Mouse (Mus musculus) olfactory bulb, adult 2 months (tissue): Measurements from ENCODE around the gene N4bp3. TPM values are rescaled to one million over a fixed set of nuclear protein-coding genes. Genes with fewer than 3 reads are reported as not detected.
"Not testable (repeated sequence)": the region's sequence is repeated elsewhere in the genome, so short reads cannot be mapped to it uniquely, and the experiment has no call there.

ENCODE experiments used
- H3K27ac ChIP-seq: fragments of 200-500 bp; 2 replicates; pipeline ENCODE4 v1.5.1; 2012; ENCODE audit warnings: low read depth, low read length; ENCODE audit not compliant: insufficient read depth
- H3K4me1 ChIP-seq: fragments of 200-500 bp; 2 replicates; pipeline ENCODE4 v1.6.1; 2012; ENCODE audit warnings: low read length; ENCODE audit not compliant: control insufficient read depth, insufficient read depth
- H3K4me3 ChIP-seq: fragments of 200-500 bp; 2 replicates; pipeline ENCODE4 v1.5.1; 2012; ENCODE audit warnings: mild to moderate bottlenecking, low read depth, low read length, moderate library complexity; ENCODE audit not compliant: insufficient read depth
- CTCF ChIP-seq: fragments of 200-500 bp; IDR thresholded peaks from 2 replicates; pipeline ENCODE4 v1.5.1; 2012; ENCODE audit warnings: low read depth, mild to moderate bottlenecking, low read length, moderate library complexity; ENCODE audit not compliant: insufficient read depth
- POLR2A ChIP-seq: fragments of 200-500 bp; IDR thresholded peaks from 2 replicates; pipeline ENCODE4 v1.6.1; 2012; ENCODE audit warnings: mild to moderate bottlenecking, low read depth, low read length, moderate library complexity; ENCODE audit not compliant: insufficient read depth
- WGBS: fragments of 180-500 bp; shearing (Covaris S2); methylation state at CpG from one replicate; pipeline ENCODE4 v1.1.7; 2018; 5-methylcytosine and 5-hydroxymethylcytosine counted together
- polyA plus RNA-seq: library from polyadenylated mRNA; stranded (reverse); fragments of >200 nt; gene quantifications from 2 replicates; pipeline ENCODE4 v1.2.4, GENCODE M21; 2012; ENCODE audit warnings: low replicate concordance; ENCODE audit not compliant: missing spikeins, insufficient read depth, insufficient read length

Gene N4bp3
- not detected in 2 replicates for polyA plus RNA-seq

DNA sequence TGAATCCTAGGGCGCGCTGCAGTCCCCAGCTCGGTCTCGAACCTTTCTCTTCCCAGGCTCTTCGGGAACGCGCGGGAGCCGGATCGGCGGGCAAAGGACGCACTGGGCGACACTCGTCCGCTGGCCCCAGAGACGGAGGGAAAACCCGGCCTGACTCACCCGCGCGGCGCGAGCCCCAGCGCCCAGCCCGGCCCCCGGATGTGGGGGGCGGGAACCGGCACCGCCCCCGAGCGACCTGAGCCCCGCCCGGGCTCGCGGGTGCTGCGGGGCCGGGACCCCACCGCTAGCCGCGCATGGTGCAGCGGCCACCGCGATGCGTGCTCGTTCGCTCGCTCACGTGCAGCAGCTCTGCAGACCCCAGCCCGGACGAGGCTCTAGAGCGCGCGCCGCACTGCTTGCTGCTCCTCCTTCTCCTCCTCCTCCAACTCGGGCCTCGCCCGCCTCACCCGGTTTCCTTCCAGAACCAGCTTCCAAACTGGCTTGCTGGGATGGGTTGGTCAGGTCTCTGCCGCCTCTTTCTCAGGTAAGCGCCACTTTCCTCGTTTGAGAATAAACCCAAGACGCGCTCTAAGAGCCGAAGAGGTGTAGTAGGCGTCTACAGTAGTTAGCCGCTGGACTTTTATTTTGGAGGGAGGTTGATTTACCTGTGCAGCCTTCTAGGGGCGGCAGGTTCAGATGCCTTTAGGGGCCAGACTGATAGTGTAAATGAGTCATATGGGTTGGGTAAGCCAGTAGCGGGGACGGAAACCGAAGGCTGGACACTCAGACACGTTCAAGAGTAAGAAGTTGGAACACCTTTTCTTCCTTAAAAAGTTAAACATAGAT, at the start of gene N4bp3, which contains the start of gene D930048N14Rik:
TSS of gene N4bp3 (minus strand) at position 152 of the 825 bp plus-strand sequence.
TSS of gene D930048N14Rik (plus strand) at position 264 of the 825 bp plus-strand sequence.
- TF ChIP-seq CTCF = no peak
- no peak for TF ChIP-seq POLR2A
- no peak within 1 kb of the TSS for H3K27ac ChIP-seq
- H3K4me3 ChIP-seq = peak within 1 kb of the TSS; percentile 51
- WGBS = 2% methylated on average over 70 of the region's 70 CpGs
- peaks cover 33% of the 10 kb centered on the region for H3K4me1 ChIP-seq

DNA sequence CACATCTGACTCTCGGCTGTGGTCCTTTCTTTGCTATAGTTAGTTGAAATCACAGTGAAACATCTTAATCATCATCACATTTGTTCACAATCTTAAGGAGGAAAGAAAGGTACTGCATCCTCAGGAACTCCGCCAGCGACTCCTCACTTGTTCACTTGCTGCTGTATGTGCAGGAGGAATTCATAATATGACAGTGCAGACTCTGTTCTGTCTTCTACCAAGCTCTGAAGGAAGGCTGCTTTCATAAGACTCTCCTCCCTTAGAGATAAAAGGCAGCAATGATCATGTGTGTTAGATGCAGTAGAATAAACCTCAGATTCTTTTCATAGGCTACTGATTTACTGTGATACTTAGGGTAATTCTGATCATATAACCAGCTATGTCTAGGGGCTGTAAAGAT, 44.3 kb upstream of the N4bp3 start:
- 82% methylated on average over 3 of the region's 3 CpGs for WGBS
- H3K4me1 ChIP-seq = no peaks in the 10 kb centered on the region
- TF ChIP-seq POLR2A (no peak), CTCF (no peak)
- H3K4me3 ChIP-seq = no peak overlapping the region
- no peak overlapping the region for H3K27ac ChIP-seq

DNA sequence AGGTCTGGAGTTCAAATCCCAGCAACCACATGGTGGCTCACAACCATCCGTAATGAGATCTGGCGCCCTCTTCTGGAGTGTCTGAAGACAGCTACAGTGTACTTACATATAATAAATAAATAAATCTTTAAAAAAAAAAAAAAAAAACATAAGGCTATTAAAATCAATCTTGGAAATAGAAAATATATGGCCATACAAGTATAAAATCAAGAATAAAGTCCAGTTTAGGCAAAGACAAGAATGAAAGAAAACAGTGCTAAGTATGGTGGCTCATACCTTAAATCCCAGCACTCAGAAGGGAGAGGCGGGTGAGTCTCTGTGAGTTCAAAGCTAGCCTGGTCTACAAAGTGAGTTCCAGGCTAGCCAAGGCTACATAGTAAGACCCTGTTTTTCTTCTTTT, 40.0 kb upstream of the N4bp3 start:
- not testable (repeated sequence) for H3K4me1 ChIP-seq, H3K27ac ChIP-seq, H3K4me3 ChIP-seq
- WGBS = 100% methylated on average over 1 of the region's 3 CpGs

DNA sequence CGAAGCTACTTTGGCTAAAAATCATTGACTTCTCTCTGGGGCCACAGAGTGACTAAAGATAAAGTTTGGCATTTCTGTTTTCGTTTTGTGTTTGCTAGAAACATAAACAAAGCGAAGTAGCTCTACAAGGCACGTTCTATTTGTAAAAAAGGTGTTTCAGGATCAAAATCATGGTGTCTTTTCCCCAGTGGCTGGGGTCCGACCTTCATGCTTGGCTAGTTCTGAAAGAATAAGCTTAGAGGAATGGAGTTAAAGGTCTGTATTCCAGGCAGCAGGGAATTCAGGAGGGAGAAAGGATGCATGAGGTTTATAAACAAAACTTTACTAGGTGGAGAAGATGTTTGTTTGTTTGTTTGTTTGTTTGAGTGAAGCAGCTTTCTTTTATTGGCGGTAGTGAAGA, 38.7 kb upstream of the N4bp3 start:
- Histone ChIP-seq H3K4me3 (no peak overlapping the region), H3K4me1 (no peaks in the 10 kb centered on the region), H3K27ac (peak overlapping the region; percentile 100)
- WGBS = 24% methylated on average over 6 of the region's 6 CpGs
- TF ChIP-seq CTCF = no peak
- TF ChIP-seq POLR2A = no peak

DNA sequence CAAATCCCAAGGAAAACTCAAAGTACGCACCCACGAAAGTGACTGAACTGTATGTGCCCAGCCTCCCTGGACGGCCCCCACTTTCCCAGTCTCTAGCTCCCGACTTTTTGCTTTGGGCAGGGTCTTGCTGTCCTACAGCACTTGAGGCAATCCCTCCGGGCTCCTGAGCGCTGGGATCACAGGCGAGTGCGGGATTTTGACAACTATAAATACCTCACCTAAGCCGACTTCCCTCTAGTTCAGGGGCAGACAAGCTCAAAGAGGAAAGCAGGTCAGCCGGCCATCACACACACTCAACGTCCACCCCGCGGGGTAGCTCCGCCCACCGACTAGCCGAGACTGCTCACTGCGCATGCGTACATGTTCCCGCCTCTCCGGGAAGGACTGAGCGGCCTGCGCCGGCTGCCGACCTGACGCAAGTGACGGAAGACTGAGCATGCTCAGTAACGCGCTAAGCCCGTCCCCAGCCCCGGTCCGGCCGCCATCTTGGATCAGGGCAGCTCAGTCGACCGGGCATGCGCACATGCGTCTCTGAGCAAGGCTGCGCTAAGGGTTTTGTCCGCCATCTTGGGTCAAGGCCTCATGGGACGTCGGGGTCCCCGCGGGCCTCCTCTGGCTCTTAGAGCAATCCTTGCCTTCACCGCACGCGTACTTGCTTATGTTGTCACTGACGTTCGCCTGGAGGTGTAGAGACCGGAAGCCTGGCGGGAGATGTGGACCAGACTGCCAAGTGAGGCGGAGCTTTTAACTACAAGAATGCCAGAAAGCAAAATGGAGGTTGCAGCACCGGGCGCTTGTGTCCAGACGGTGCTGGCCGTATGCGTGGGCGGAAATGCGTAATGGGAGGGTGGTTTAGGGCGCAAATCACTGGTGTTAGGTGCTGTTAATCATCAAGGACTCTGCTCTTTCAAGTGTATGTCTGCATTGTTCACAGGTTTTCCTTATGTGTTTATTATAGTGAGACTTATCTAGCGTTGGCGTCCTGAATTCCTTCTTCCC, 38.0 kb upstream of the N4bp3 start, which contains the start of gene 0610009B22Rik:
TSS of gene 0610009B22Rik (minus strand) at position 545 of the 999 bp plus-strand sequence.
- peak within 1 kb of the TSS; percentile 100 for H3K27ac ChIP-seq
- no peaks in the 10 kb centered on the region for H3K4me1 ChIP-seq
- WGBS = under 1% methylated on average over 60 of the region's 60 CpGs
- TF ChIP-seq POLR2A (peak; percentile 95), CTCF (no peak)
- peak within 1 kb of the TSS; percentile 66 for H3K4me3 ChIP-seq

DNA sequence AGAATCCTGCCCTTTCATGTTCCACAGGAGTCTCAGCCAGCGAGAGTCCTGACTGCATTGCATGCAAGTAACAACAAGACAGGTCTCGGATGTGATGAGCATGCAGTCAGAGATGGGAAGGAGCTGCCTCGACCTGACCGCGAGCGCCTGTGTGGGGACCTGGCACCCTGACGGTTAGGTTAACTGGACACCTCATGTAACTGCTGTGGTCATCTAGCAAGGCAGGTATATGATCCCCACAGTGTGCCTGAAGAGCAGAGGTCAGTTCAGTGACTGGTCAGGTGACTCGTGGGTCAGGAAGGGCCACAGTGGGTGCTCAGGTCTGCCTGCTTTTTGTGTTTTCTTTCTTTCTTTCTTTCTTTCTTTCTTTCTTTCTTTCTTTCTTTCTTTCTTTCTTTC, 31.3 kb upstream of the N4bp3 start:
- Histone ChIP-seq H3K27ac (no peak overlapping the region), H3K4me3 (no peak overlapping the region), H3K4me1 (no peaks in the 10 kb centered on the region; the same call in 1 of the 2 replicates)
- TF ChIP-seq POLR2A (no peak), CTCF (no peak)
- 45% methylated on average over 8 of the region's 8 CpGs for WGBS

DNA sequence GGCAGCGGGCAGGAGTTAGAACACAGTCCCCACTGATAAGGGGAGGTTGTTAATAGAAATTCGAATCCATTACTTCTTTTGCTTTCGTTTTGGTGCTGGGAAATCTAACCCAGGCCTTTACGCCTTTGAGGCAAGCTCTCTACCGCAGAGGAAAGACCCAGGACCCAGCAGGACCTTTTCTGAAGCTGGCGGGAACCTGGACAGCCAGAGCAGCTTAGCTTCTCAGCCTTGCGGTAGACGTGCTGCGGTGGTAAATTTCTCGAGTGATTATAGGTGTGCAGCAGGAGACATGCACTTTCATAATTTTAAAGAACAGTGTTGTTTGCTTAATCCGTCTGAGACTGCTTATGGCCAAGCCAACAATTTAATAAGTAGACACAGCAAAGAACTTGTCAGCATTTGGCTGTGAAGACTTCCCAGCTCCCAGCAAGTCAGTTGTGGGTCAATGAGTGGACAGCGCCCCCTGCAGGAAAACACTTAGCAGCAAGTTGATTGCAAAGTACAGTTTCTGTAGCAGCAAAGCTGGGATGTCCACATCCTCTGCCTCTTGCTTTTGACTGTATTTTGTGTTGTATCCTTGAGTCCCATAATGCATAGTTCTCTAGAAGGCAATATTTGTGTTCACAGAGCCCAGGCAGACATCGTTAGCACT, 30.8 kb upstream of the N4bp3 start:
- TF ChIP-seq CTCF (no peak), POLR2A (no peak)
- Histone ChIP-seq H3K27ac (no peak overlapping the region), H3K4me1 (no peaks in the 10 kb centered on the region; the same call in 1 of the 2 replicates), H3K4me3 (no peak overlapping the region)
- WGBS = 19% methylated on average over 13 of the region's 13 CpGs

DNA sequence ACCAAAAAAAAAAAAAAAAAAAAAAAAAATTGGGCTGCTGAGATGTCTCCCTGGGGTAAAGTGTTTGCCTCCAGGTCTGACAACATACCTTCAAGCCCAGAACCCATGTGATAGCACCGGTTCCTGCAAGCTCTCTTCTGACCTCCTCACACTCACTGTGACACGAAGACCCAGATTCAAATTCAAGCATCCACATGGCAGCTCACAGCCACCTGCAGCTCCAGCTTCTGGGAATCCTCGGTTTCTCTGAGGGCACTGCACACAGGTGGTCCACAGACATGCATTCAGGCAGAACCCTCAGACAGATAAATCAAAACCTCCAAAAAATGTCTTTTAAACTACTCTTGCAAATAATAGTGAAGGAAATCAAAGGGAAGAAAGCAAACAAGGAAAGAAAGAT, 28.8 kb upstream of the N4bp3 start:
- no peaks in the 10 kb centered on the region; the same call in 1 of the 2 replicates for H3K4me1 ChIP-seq
- no peak overlapping the region for H3K4me3 ChIP-seq
- TF ChIP-seq CTCF (no peak), POLR2A (no peak)
- no peak overlapping the region for H3K27ac ChIP-seq
- 80% methylated on average over 3 of the region's 3 CpGs for WGBS
